In the genomic region with DNA sequence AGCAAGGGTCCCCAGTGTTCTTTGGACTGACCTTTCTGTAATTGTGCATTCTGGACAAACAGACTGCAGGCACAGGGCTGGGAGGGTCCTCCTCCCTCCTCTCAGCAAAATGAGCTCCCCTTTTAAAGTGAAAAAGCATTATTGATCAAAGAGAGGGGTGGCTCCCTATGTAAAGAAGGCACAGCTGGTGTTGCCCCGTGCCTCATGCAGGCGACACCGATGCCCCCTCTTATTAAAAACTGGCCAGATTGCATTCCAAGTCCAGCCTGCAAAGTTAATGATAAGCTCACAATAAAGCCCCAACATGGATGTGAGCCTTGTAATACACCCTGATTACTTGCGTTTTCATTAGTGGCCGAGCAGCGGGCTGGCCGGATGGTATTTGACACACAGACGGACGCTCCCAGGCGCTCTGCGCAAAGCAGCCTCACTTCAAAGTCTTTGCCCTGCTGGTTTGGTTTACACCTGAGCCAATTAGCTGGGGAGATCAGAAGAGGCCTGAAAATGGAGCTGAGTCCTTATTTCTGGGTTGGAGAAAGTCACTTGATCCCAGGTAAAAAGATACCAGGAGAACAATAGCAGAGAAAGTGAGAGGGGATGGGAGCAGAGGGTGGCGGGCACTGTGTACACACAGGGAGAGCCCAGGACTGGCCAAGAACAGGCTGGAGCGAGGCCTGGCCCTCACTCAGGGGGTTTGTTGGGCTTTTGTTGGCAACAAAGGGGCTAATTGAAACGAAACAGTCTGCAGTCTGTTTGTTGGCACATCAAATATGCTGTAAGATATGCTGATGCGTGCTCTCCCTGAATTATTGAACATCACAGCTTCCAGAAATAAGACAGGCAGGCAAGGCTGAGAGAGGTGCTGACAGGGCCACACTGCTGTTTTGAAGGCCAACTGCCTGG, we compare ENCODE assay signal across 9 mouse cellular contexts.
DNase-seq lines count a peak whose midpoint lies in the region; ATAC-seq and TF ChIP-seq lines count a peak whose summit lies in the region.
"Had no signal": no experiment of that assay in that cellular context is flagged by ENCODE, and none has a peak within 500 bp of the region (broad histone marks: within the 10 kb centered on the region; RNA-seq: fewer than 3 reads in every experiment).

No protein-coding gene starts in this region.

- no peak overlapping the region for H3K27ac ChIP-seq in kidney, postnatal 0 days
- H3K27ac ChIP-seq in hindbrain, embryonic 12.5 days, result no peak overlapping the region
- no peak overlapping the region for H3K27ac ChIP-seq in midbrain, postnatal 0 days (ENCODE audit: low read depth, low read length)

- no peak; the same call in 1 of the 2 replicates for ATAC-seq in kidney, postnatal 0 days (replicated peaks; ENCODE audit: low FRiP score, low read depth)
- ATAC-seq in hindbrain, embryonic 12.5 days (ENCODE audit: low FRiP score), result peak; percentile 73; the same call in 1 of the 2 replicates
- peak; percentile 47; the same call in 1 of the 2 replicates for ATAC-seq in midbrain, postnatal 0 days (ENCODE audit: low FRiP score)
- ATAC-seq in activated CD4-positive, CD25-positive, alpha-beta regulatory T cell, adult 4 months, result no peak

- 13% methylated on average over 15 of the region's 15 CpGs for WGBS in kidney, postnatal 0 days
- WGBS in hindbrain, embryonic 12.5 days, result 9% methylated on average over 15 of the region's 15 CpGs
- WGBS in midbrain, postnatal 0 days, result 12% methylated on average over 15 of the region's 15 CpGs

- no peak for DNase-seq in kidney, postnatal 0 days (ENCODE audit: low spot score)
- DNase-seq in kidney, adult 11 months, result no peak
- DNase-seq in embryo, embryonic 9.5 days (ENCODE audit: extremely low spot score), result peak; percentile 15
- peak; percentile 58 for DNase-seq in midbrain, postnatal 0 days (ENCODE audit: low spot score)
- no peak for DNase-seq in thymus, postnatal 4 days
- DNase-seq in adrenal gland, postnatal 10 days, result no peak
- DNase-seq: kidney, adult 8-10 months had no signal

- H3K9me3 ChIP-seq in kidney, postnatal 0 days (replicated peaks; ENCODE audit: low read length), result no peaks in the 10 kb centered on the region
- no peaks in the 10 kb centered on the region for H3K9me3 ChIP-seq in hindbrain, embryonic 12.5 days (replicated peaks)
- H3K9me3 ChIP-seq in midbrain, postnatal 0 days (ENCODE audit: low read length), result no peaks in the 10 kb centered on the region

- H3K9ac ChIP-seq in kidney, postnatal 0 days (ENCODE audit: low read depth, low read length), result no peak overlapping the region
- no peak overlapping the region for H3K9ac ChIP-seq in hindbrain, embryonic 12.5 days
- H3K9ac ChIP-seq in midbrain, postnatal 0 days (replicated peaks; ENCODE audit: low read length, poor library complexity, severe bottlenecking), result no peak overlapping the region

- no peaks in the 10 kb centered on the region for H3K27me3 ChIP-seq in kidney, postnatal 0 days (ENCODE audit: insufficient read depth, low read length)
- H3K27me3 ChIP-seq in hindbrain, embryonic 12.5 days, result peaks cover 28% of the 10 kb centered on the region
- no peaks in the 10 kb centered on the region for H3K27me3 ChIP-seq in midbrain, postnatal 0 days (ENCODE audit: insufficient read depth, low read length)

- no peak overlapping the region for H3K4me3 ChIP-seq in kidney, postnatal 0 days (replicated peaks; ENCODE audit: low read depth, low read length)
- no peak overlapping the region for H3K4me3 ChIP-seq in hindbrain, embryonic 12.5 days
- H3K4me3 ChIP-seq in midbrain, postnatal 0 days (ENCODE audit: low read depth, low read length), result no peak overlapping the region

- H3K4me2 ChIP-seq in kidney, postnatal 0 days (ENCODE audit: low read length), result peak overlapping the region; percentile 6; the same call in 1 of the 2 replicates
- peak overlapping the region; percentile 9; the same call in 1 of the 2 replicates for H3K4me2 ChIP-seq in hindbrain, embryonic 12.5 days (replicated peaks)
- H3K4me2 ChIP-seq in midbrain, postnatal 0 days (ENCODE audit: low read depth, low read length, poor library complexity, severe bottlenecking), result no peak overlapping the region

- TF ChIP-seq CTCF in kidney, postnatal 0 days (IDR thresholded peaks at IDR 0.05; ENCODE audit: low read depth), result no peak
- no peak for TF ChIP-seq CTCF in midbrain, postnatal 0 days (IDR thresholded peaks at IDR 0.05)

- H3K4me1 ChIP-seq in kidney, postnatal 0 days (replicated peaks; ENCODE audit: insufficient read depth, low read length), result no peaks in the 10 kb centered on the region
- H3K4me1 ChIP-seq in hindbrain, embryonic 12.5 days, result peaks cover 17% of the 10 kb centered on the region
- H3K4me1 ChIP-seq in midbrain, postnatal 0 days (ENCODE audit: insufficient read depth, low read length), result peaks cover 8% of the 10 kb centered on the region; the same call in 1 of the 2 replicates

- H3K36me3 ChIP-seq in kidney, postnatal 0 days (ENCODE audit: insufficient read depth, low read length), result no peaks in the 10 kb centered on the region
- no peaks in the 10 kb centered on the region for H3K36me3 ChIP-seq in hindbrain, embryonic 12.5 days
- no peaks in the 10 kb centered on the region for H3K36me3 ChIP-seq in midbrain, postnatal 0 days (ENCODE audit: insufficient read depth, low read length)

Comparison
In these comparisons a context has a peak if more than half of its experiments do, and no peak if none do; other contexts are left out.
1. ATAC-seq: peak in hindbrain, embryonic 12.5 days (single experiment) and midbrain, postnatal 0 days (single experiment); none in kidney, postnatal 0 days (single experiment) and activated CD4-positive, CD25-positive, alpha-beta regulatory T cell, adult 4 months (single experiment).
2. DNase-seq: peak in embryo, embryonic 9.5 days (single experiment) and midbrain, postnatal 0 days (single experiment); none in kidney, postnatal 0 days (single experiment), kidney, adult 11 months (single experiment), thymus, postnatal 4 days (single experiment) and adrenal gland, postnatal 10 days (single experiment).